Mouse (Mus musculus) stomach, embryonic 16.5 days (tissue): ENCODE results near the gene E430018J23Rik. TPM values are rescaled to one million over a fixed set of nuclear protein-coding genes. Genes with fewer than 3 reads are reported as not detected.
A peak's percentile ranks its signal among the peaks of the same experiment; 100 is the strongest.
"Not testable (repeated sequence)": the region's sequence is repeated elsewhere in the genome, so short reads cannot be mapped to it uniquely, and the experiment has no call there.

ENCODE experiments used
- ATAC-seq: fragments of 200-750 bp; cut with Nextera tagmentation; 2 replicates; pipeline ENCODE4 v1.8.0; 2017; ENCODE audit warnings: moderate number of reproducible peaks, moderate TSS enrichment; ENCODE audit not compliant: insufficient read depth, low FRiP score
- H3K27ac ChIP-seq: fragments of 300-500 bp; sonication (generic); 2 replicates; pipeline ENCODE4 v1.5.1; 2014; ENCODE audit warnings: low read length
- H3K27me3 ChIP-seq: fragments of 300-500 bp; sonication (generic); 2 replicates; pipeline ENCODE4 v1.6.1; 2014; ENCODE audit warnings: low read length, control low read depth, mixed read lengths; ENCODE audit not compliant: control insufficient read depth, insufficient read depth
- H3K36me3 ChIP-seq: fragments of 300-500 bp; sonication (generic); 2 replicates; pipeline ENCODE4 v1.6.1; 2014; ENCODE audit warnings: low read length; ENCODE audit not compliant: control insufficient read depth, insufficient read depth
- H3K4me1 ChIP-seq: fragments of 300-500 bp; sonication (generic); 2 replicates; pipeline ENCODE4 v1.6.1; 2014; ENCODE audit warnings: low read length, control low read depth, mixed read lengths; ENCODE audit not compliant: control insufficient read depth, insufficient read depth
- H3K4me2 ChIP-seq: fragments of 300-500 bp; sonication (generic); 2 replicates; pipeline ENCODE4 v1.6.1; 2014; ENCODE audit warnings: low read depth, low read length, mixed read lengths
- H3K4me3 ChIP-seq: fragments of 300-500 bp; sonication (generic); replicated peaks from 2 replicates; pipeline ENCODE4 v1.5.1; 2014; ENCODE audit warnings: mild to moderate bottlenecking, low read length
- H3K9ac ChIP-seq: fragments of 300-500 bp; sonication (generic); 2 replicates; pipeline ENCODE4 v1.6.1; 2014; ENCODE audit warnings: low read length
- H3K9me3 ChIP-seq: fragments of 300-500 bp; sonication (generic); replicated peaks from 2 replicates; pipeline ENCODE4 v1.6.1; 2016; ENCODE audit warnings: low read length, control low read depth; ENCODE audit not compliant: control insufficient read depth
- WGBS: fragments of 180-500 bp; shearing (Covaris S2); extraction: QIAGEN DNeasy Blood & Tissue Kit; methylation state at CpG from one replicate; pipeline ENCODE4 v1.1.7; 2014; 5-methylcytosine and 5-hydroxymethylcytosine counted together
- polyA plus RNA-seq: library from polyadenylated mRNA; unstranded; fragments of >200 nt; fragmentation: Nextera tagmentation; extraction: Ambion mirVana; gene quantifications from 2 replicates; pipeline ENCODE4 v1.2.1, GENCODE M21; 2015

E430018J23Rik gene
- polyA plus RNA-seq, 1 experiment from 2014 or later, result 6.1 TPM

DNA sequence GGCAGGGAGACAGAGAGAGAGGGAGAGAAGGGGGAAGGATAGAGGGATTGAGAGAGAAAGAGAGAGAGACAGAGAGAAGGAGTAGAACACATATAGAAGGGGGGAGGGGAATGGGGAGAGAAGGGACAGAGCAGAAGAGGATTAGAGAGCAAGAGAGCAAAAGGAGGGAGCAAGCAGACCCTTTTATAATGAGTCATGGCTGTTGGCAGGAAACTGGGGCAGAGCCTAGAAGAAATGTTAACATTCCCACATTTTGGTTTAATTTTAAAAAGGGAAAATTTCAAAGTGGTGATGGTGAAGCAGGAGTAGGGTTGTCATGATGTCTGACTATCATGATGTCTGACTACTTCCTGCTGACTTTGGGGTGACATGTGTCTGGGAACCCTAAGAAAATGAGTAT, 5.2 kb downstream of the E430018J23Rik start:
- H3K36me3 ChIP-seq, result peaks cover 13% of the 10 kb centered on the region
- ATAC-seq, H3K9ac ChIP-seq, H3K27ac ChIP-seq, H3K4me1 ChIP-seq, H3K4me3 ChIP-seq, H3K9me3 ChIP-seq, H3K4me2 ChIP-seq, H3K27me3 ChIP-seq: not testable (repeated sequence)

- Histone ChIP-seq H3K4me3 (peak within 1 kb of the TSS; percentile 68), H3K4me2 (peak within 1 kb of the TSS; percentile 65), H3K4me1 (no peaks in the 10 kb centered on the region), H3K9ac (peak within 1 kb of the TSS; percentile 85), H3K36me3 (peaks cover 12% of the 10 kb centered on the region), H3K27ac (peak within 1 kb of the TSS; percentile 62; the same call in 1 of the 2 replicates), H3K9me3 (0 out of 2 replicates have a peak, but pooled peaks cover 2% of the 10 kb centered on the region), H3K27me3 (no peaks in the 10 kb centered on the region)
- 5% methylated on average over 38 of the region's 38 CpGs for WGBS
- peak; percentile 93 for ATAC-seq
Measured at GRCm38 (mm10) chr7:127386641-127387392, 6.6 kb downstream of the E430018J23Rik start, which contains the start of gene 9130019O22Rik. Gene 9130019O22Rik (minus strand): TSS chr7:127387166.

GRCm38 (mm10) chr7:127385560-127385959, 7.9 kb downstream of the E430018J23Rik start:
- H3K4me2 ChIP-seq, result not testable (repeated sequence)

DNA sequence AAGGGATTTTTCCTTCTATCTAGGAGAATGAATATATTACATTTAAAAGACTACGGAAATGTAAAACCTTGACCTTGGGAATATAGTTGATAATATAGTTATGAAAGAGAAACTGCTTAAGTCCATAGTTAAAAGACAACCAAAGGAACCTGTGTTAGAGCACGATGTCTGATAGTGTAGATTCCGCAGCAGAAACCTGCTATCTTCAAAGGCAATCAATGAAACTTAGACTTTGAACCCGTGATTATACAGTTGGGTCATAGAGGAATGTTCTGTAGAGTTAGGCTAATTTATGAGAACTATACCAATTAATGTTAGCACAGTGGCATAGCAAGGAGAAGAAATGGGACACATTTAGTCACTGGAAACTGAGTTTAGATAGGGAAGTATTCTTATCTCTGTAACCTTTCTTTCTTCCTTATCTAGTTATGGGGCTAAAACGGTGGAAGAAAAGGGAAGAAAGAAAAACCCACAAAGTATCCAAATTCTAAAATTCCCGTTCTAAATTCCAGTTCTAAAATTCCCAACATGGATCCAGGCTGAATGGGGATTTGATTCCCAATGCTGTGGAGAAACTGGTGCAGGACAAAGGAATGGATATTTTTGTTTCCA, 15.0 kb downstream of the E430018J23Rik start:
- Histone ChIP-seq H3K27ac (no peak overlapping the region), H3K9me3 (no peaks in the 10 kb centered on the region; the same call in 1 of the 2 replicates), H3K4me1 (no peaks in the 10 kb centered on the region), H3K36me3 (peaks cover 7% of the 10 kb centered on the region; the same call in 1 of the 2 replicates), H3K27me3 (no peaks in the 10 kb centered on the region), H3K9ac (no peak overlapping the region), H3K4me2 (no peak overlapping the region), H3K4me3 (no peak overlapping the region)
- WGBS, result 58% methylated on average over 6 of the region's 6 CpGs
- ATAC-seq, result no peak

More at GRCm38 (mm10) chr7:127385560-127385959, 7.9 kb downstream of the E430018J23Rik start:
- WGBS, result 94% methylated on average over 4 of the region's 4 CpGs
- H3K27ac ChIP-seq, H3K4me3 ChIP-seq, H3K9me3 ChIP-seq, H3K27me3 ChIP-seq, H3K4me1 ChIP-seq, ATAC-seq, H3K36me3 ChIP-seq, H3K9ac ChIP-seq: not testable (repeated sequence)

DNA sequence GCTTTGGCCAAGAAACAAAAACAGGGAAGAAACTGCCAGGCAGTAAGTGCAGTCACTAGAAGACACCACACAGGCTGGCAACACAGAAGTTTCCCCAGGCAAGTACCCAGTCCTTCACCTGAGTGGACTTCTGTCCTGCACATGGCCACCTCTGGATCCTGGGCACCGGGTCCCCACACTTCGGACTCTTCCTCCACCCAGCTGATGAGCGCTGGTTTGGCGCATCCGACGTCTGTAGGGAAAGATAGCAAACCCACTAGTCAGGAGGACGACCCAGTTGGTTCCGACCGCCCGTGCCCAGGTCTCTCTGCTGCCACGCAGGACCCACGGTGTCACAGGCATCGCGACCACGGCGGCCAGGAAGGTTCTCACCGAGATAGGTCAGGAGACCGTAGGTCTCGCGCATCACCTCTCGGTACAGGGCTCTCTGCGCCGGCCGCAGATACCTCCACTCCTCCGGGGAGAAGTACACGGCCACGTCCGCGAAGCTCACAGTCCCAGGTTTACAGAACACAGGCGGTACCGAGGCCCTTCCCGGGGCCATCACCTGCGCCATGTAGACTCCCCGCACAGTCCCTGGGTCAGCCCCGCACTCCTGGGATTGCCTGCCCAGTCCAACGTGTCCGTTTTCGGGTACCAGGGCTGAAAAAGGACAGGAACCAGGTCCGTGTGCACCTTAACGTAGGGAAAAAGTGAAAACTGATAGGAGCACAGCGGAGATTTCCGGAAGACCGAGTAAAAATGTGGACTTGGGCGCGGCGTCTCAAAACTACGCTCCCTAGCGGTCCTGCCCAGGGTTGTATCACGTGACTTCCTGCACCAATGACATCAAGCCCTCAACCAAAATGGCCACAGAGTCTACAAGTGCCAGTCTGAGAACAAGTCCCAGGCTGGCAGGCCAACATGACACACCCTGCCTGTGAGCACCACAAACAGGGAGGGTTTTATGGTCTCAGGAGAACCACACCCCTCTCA, 17.9 kb downstream of the E430018J23Rik start, which contains the start of gene Zfp747:
Gene Zfp747 (minus strand): TSS at position 780 of the 975 bp plus-strand sequence.
- peak within 1 kb of the TSS; percentile 83 for H3K9ac ChIP-seq
- H3K36me3 ChIP-seq, H3K9me3 ChIP-seq, H3K4me1 ChIP-seq, H3K27me3 ChIP-seq: not testable (repeated sequence)
- H3K4me3 ChIP-seq, result peak within 1 kb of the TSS; percentile 67
- peak within 1 kb of the TSS; percentile 60 for H3K4me2 ChIP-seq
- H3K27ac ChIP-seq, result peak within 1 kb of the TSS; percentile 81
- under 1% methylated on average over 49 of the region's 49 CpGs for WGBS
- peak; percentile 95 for ATAC-seq

DNA sequence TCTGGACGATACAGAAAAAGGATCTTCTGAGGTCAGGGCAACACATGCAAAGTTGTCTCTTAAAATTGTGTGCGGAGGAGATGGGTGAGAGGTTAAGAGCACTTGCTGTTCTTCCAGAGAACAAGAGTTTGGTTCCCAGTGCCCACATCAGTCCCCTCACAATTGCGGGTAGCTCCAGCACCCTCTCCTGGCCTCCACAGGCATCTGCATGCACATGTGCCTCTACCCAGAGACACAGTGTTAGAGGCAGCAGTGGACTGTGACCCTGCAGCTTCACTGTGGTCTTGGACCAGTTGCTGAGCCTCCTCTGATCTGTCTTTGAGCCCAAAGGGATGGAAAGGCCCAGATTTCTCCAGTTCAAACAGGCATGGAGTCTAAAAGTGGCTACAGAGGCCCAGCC, 21.6 kb downstream of the E430018J23Rik start:
- 87% methylated on average over 3 of the region's 3 CpGs for WGBS
- not testable (repeated sequence) for H3K27me3 ChIP-seq, H3K4me3 ChIP-seq, H3K27ac ChIP-seq, H3K9me3 ChIP-seq, ATAC-seq, H3K9ac ChIP-seq, H3K4me2 ChIP-seq, H3K4me1 ChIP-seq, H3K36me3 ChIP-seq

DNA sequence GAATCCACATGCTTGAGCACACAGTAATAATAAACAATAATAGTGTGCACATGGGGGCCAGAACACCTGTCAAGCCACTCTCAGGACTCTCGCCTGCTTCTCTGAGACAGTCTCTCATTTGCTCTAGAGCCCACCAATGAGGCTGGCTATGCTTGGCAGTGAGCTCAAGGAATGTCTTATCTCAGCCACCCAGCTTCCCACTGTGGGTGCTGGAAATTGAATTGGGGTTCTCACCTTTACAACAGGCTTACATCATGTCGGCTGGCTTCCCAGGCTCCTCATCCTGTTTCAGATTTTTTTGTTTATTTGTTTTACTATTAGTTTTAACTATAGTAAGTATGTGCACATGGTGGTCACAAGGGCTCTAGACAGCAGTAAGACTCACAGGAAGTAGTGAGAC, 22.2 kb downstream of the E430018J23Rik start:
- Histone ChIP-seq H3K36me3 (peaks cover 9% of the 10 kb centered on the region; the same call in 1 of the 2 replicates), H3K27me3 (no peaks in the 10 kb centered on the region), H3K4me3 (no peak overlapping the region), H3K4me1 (no peaks in the 10 kb centered on the region), H3K9ac (no peak overlapping the region), H3K9me3 (no peaks in the 10 kb centered on the region; the same call in 1 of the 2 replicates), H3K27ac (no peak overlapping the region), H3K4me2 (no peak overlapping the region)
- no peak for ATAC-seq
- WGBS, result 69% methylated on average over 2 of the region's 2 CpGs

DNA sequence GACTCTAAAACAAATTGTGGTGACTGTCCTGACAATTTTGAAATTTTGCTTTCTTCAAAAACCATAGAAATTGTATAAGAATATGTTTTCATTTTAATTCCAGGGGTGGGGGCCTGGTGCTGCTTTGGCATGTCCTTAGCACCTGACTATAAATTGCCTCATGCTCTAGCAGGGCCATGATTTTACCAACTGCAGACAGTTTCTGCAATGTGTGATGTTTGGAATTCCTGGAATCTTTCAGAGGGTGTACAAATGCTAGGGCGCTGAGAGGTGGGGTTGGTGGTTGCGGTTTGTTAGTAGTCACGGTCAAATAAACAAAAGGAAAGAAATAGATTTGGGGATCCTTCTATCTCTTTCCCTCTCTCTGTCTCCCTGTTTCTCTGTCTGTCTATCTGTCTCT, 27.2 kb downstream of the E430018J23Rik start:
- H3K4me3 ChIP-seq, result no peak overlapping the region
- H3K4me2 ChIP-seq, result no peak overlapping the region
- H3K27ac ChIP-seq, result no peak overlapping the region
- H3K9ac ChIP-seq, result no peak overlapping the region
- no peak for ATAC-seq
- H3K4me1 ChIP-seq, result no peaks in the 10 kb centered on the region; the same call in 1 of the 2 replicates
- H3K9me3 ChIP-seq, result no peaks in the 10 kb centered on the region
- no peaks in the 10 kb centered on the region for H3K36me3 ChIP-seq
- WGBS, result 77% methylated on average over 3 of the region's 3 CpGs
- 0 out of 2 replicates have a peak, but pooled peaks cover 2% of the 10 kb centered on the region for H3K27me3 ChIP-seq
